Mouse (Mus musculus) stomach, embryonic 14.5 days (tissue): Measurements from ENCODE around the gene Ppp1r36. TPM values are rescaled to one million over a fixed set of nuclear protein-coding genes. Genes with fewer than 3 reads are reported as not detected.

Source experiments
- ATAC-seq: fragments of 200-750 bp; cut with Nextera tagmentation; 2 replicates; pipeline ENCODE4 v1.8.0; 2017; ENCODE audit warnings: low read depth, moderate TSS enrichment; ENCODE audit not compliant: insufficient number of reproducible peaks, insufficient read depth, low FRiP score
- H3K27ac ChIP-seq: fragments of 300-500 bp; sonication (generic); 2 replicates; pipeline ENCODE4 v1.5.1; 2014; ENCODE audit warnings: mild to moderate bottlenecking, low read length, moderate library complexity, mixed read lengths
- H3K27me3 ChIP-seq: fragments of 300-500 bp; sonication (generic); 2 replicates; pipeline ENCODE4 v1.6.1; 2014; ENCODE audit warnings: low read length, control low read depth, mixed read lengths; ENCODE audit not compliant: control insufficient read depth, insufficient read depth
- H3K36me3 ChIP-seq: fragments of 300-500 bp; sonication (generic); 2 replicates; pipeline ENCODE4 v1.6.1; 2014; ENCODE audit warnings: mild to moderate bottlenecking, control low read depth, low read length, moderate library complexity, mixed read lengths; ENCODE audit not compliant: control insufficient read depth, insufficient read depth
- H3K4me1 ChIP-seq: fragments of 300-500 bp; sonication (generic); 2 replicates; pipeline ENCODE4 v1.6.1; 2014; ENCODE audit warnings: low read length, control low read depth, mixed read lengths; ENCODE audit not compliant: control insufficient read depth, insufficient read depth
- H3K4me2 ChIP-seq: fragments of 300-500 bp; sonication (generic); replicated peaks from 2 replicates; pipeline ENCODE4 v1.6.1; 2014; ENCODE audit warnings: low read depth, low read length, control low read depth
- H3K4me3 ChIP-seq: fragments of 300-500 bp; sonication (generic); 2 replicates; pipeline ENCODE4 v1.5.1; 2014; ENCODE audit warnings: low read depth, low read length, control low read depth
- H3K9ac ChIP-seq: fragments of 300-500 bp; sonication (generic); replicated peaks from 2 replicates; pipeline ENCODE4 v1.6.1; 2014; ENCODE audit warnings: low read depth, mild to moderate bottlenecking, control low read depth, low read length, moderate library complexity, mixed read lengths
- H3K9me3 ChIP-seq: fragments of 300-500 bp; sonication (generic); 2 replicates; pipeline ENCODE4 v1.6.1; 2016; ENCODE audit warnings: low read depth, low read length, control low read depth; ENCODE audit not compliant: control insufficient read depth
- WGBS: fragments of 180-500 bp; shearing (Covaris S2); extraction: QIAGEN DNeasy Blood & Tissue Kit; methylation state at CpG from one replicate; pipeline ENCODE4 v1.1.7; 2014; 5-methylcytosine and 5-hydroxymethylcytosine counted together
- polyA plus RNA-seq: library from polyadenylated mRNA; unstranded; fragments of >200 nt; fragmentation: Nextera tagmentation; extraction: Ambion mirVana; gene quantifications from 2 replicates; pipeline ENCODE4 v1.2.1, GENCODE M21; 2014

Gene Ppp1r36
- polyA plus RNA-seq, 1 experiment from 2014 or later = 3.2 TPM

GRCm38 (mm10) chr12:76467256-76467655 is 49.9 kb downstream of the Ppp1r36 start:
- WGBS = 60% methylated on average over 7 of the region's 7 CpGs
- H3K9me3 ChIP-seq = no peaks in the 10 kb centered on the region

GRCm38 (mm10) chr12:76472046-76472445 is 54.7 kb downstream of the Ppp1r36 start:
- H3K4me2 ChIP-seq = no peak overlapping the region
- H3K27ac ChIP-seq = no peak overlapping the region
- 10% methylated on average over 4 of the region's 4 CpGs for WGBS
- H3K9me3 ChIP-seq = no peaks in the 10 kb centered on the region
- no peaks in the 10 kb centered on the region for H3K36me3 ChIP-seq
- no peak overlapping the region for H3K4me3 ChIP-seq
- no peak overlapping the region for H3K9ac ChIP-seq
- no peaks in the 10 kb centered on the region for H3K27me3 ChIP-seq
- H3K4me1 ChIP-seq = 0 out of 2 replicates have a peak, but pooled peaks cover 3% of the 10 kb centered on the region
- ATAC-seq = no peak; the same call in 1 of the 2 replicates

More at GRCm38 (mm10) chr12:76467256-76467655, 49.9 kb downstream of the Ppp1r36 start:
- Histone ChIP-seq H3K27ac (no peak overlapping the region), H3K36me3 (no peaks in the 10 kb centered on the region), H3K4me1 (no peaks in the 10 kb centered on the region), H3K27me3 (no peaks in the 10 kb centered on the region), H3K4me2 (no peak overlapping the region), H3K9ac (no peak overlapping the region), H3K4me3 (no peak overlapping the region)
- no peak for ATAC-seq

- no peak for ATAC-seq
- peaks cover 6% of the 10 kb centered on the region; the same call in 1 of the 2 replicates for H3K4me1 ChIP-seq
- no peak overlapping the region for H3K9ac ChIP-seq
- H3K4me2 ChIP-seq = no peak overlapping the region
- H3K36me3 ChIP-seq = no peaks in the 10 kb centered on the region
- H3K9me3 ChIP-seq = no peaks in the 10 kb centered on the region
- 65% methylated on average over 10 of the region's 10 CpGs for WGBS
- H3K27me3 ChIP-seq = no peaks in the 10 kb centered on the region
- no peak overlapping the region for H3K4me3 ChIP-seq
- no peak overlapping the region for H3K27ac ChIP-seq
These were observed 56.4 kb downstream of the Ppp1r36 start for GRCm38 (mm10) chr12:76473562-76474245.

GRCm38 (mm10) chr12:76474246-76474583 is 56.9 kb downstream of the Ppp1r36 start:
- 81% methylated on average over 8 of the region's 8 CpGs for WGBS
- H3K4me3 ChIP-seq = no peak overlapping the region
- H3K9me3 ChIP-seq = no peaks in the 10 kb centered on the region
- no peaks in the 10 kb centered on the region for H3K27me3 ChIP-seq
- H3K4me2 ChIP-seq = no peak overlapping the region
- H3K4me1 ChIP-seq = peaks cover 6% of the 10 kb centered on the region; the same call in 1 of the 2 replicates
- no peak for ATAC-seq
- no peak overlapping the region for H3K27ac ChIP-seq
- H3K9ac ChIP-seq = no peak overlapping the region
- H3K36me3 ChIP-seq = no peaks in the 10 kb centered on the region

- H3K36me3 ChIP-seq = no peaks in the 10 kb centered on the region
- 41% methylated on average over 2 of the region's 2 CpGs for WGBS
- no peak overlapping the region for H3K4me2 ChIP-seq
- no peak overlapping the region for H3K9ac ChIP-seq
- ATAC-seq = no peak
- H3K27me3 ChIP-seq = no peaks in the 10 kb centered on the region
- no peak overlapping the region for H3K27ac ChIP-seq
- H3K4me3 ChIP-seq = no peak overlapping the region
- peaks cover 6% of the 10 kb centered on the region; the same call in 1 of the 2 replicates for H3K4me1 ChIP-seq
- no peaks in the 10 kb centered on the region for H3K9me3 ChIP-seq
These were observed 57.5 kb downstream of the Ppp1r36 start for GRCm38 (mm10) chr12:76474802-76475201.

GRCm38 (mm10) chr12:76476146-76476545 is 58.8 kb downstream of the Ppp1r36 start:
- H3K4me3 ChIP-seq = no peak overlapping the region
- H3K9me3 ChIP-seq = no peaks in the 10 kb centered on the region
- no peaks in the 10 kb centered on the region for H3K27me3 ChIP-seq
- no peak overlapping the region for H3K27ac ChIP-seq
- no peak for ATAC-seq
- no peak overlapping the region for H3K4me2 ChIP-seq
- H3K4me1 ChIP-seq = peaks cover 6% of the 10 kb centered on the region; the same call in 1 of the 2 replicates
- 94% methylated on average over 1 of the region's 1 CpGs for WGBS
- no peaks in the 10 kb centered on the region for H3K36me3 ChIP-seq
- H3K9ac ChIP-seq = no peak overlapping the region

GRCm38 (mm10) chr12:76478309-76479023 is 61.1 kb downstream of the Ppp1r36 start:
- H3K4me2 ChIP-seq = no peak overlapping the region
- H3K27me3 ChIP-seq = no peaks in the 10 kb centered on the region
- no peak for ATAC-seq
- H3K9ac ChIP-seq = no peak overlapping the region
- H3K9me3 ChIP-seq = no peaks in the 10 kb centered on the region
- H3K4me3 ChIP-seq = no peak overlapping the region
- WGBS = 38% methylated on average over 13 of the region's 14 CpGs
- H3K4me1 ChIP-seq = peaks cover 6% of the 10 kb centered on the region; the same call in 1 of the 2 replicates
- H3K36me3 ChIP-seq = no peaks in the 10 kb centered on the region
- H3K27ac ChIP-seq = peak overlapping the region; percentile 18; the same call in 1 of the 2 replicates

GRCm38 (mm10) chr12:76479174-76479573 is 61.8 kb downstream of the Ppp1r36 start:
- peaks cover 3% of the 10 kb centered on the region; the same call in 1 of the 2 replicates for H3K4me1 ChIP-seq
- no peaks in the 10 kb centered on the region for H3K36me3 ChIP-seq
- H3K27me3 ChIP-seq = no peaks in the 10 kb centered on the region
- 51% methylated on average over 5 of the region's 5 CpGs for WGBS
- no peak; the same call in 1 of the 2 replicates for ATAC-seq
- no peak overlapping the region for H3K4me2 ChIP-seq
- H3K9ac ChIP-seq = no peak overlapping the region
- peak overlapping the region; percentile 18; the same call in 1 of the 2 replicates for H3K27ac ChIP-seq
- no peak overlapping the region for H3K4me3 ChIP-seq
- no peaks in the 10 kb centered on the region for H3K9me3 ChIP-seq
